Mouse (Mus musculus): ENCODE measurements around the gene Tssk6. TPM values are rescaled to one million over a fixed set of nuclear protein-coding genes. Genes with fewer than 3 reads are reported as not detected.
A peak's percentile ranks its signal among the peaks of the same experiment; 100 is the strongest.
"Not testable (repeated sequence)": the region's sequence is repeated elsewhere in the genome, so short reads cannot be mapped to it uniquely, and the experiment has no call there.

Gene Tssk6
- total RNA-seq, 2 experiments from 2014 or later, result not detected

- peak; percentile 5; the same call in 1 of the 2 replicates for ATAC-seq (replicated peaks; ENCODE audit: low FRiP score, low TSS enrichment, poor library complexity, severe bottlenecking)
Observed at GRCm38 (mm10) chr8:69911917-69912316, 9.9 kb downstream of the Tssk6 start.

- ATAC-seq (replicated peaks; ENCODE audit: low FRiP score, low TSS enrichment, poor library complexity, severe bottlenecking), result no peak
Observed at GRCm38 (mm10) chr8:69912478-69913074, 10.6 kb downstream of the Tssk6 start.

GRCm38 (mm10) chr8:69914526-69914925 is 12.5 kb downstream of the Tssk6 start:
- no peak for ATAC-seq (replicated peaks; ENCODE audit: low FRiP score, low TSS enrichment, poor library complexity, severe bottlenecking)

GRCm38 (mm10) chr8:69915748-69916147 is 13.8 kb downstream of the Tssk6 start:
- no peak for ATAC-seq (replicated peaks; ENCODE audit: low FRiP score, low TSS enrichment, poor library complexity, severe bottlenecking)

GRCm38 (mm10) chr8:69918506-69918905 is 16.5 kb downstream of the Tssk6 start:
- ATAC-seq (replicated peaks; ENCODE audit: low FRiP score, low TSS enrichment, poor library complexity, severe bottlenecking), result no peak

- peak; percentile 56 for ATAC-seq (replicated peaks; ENCODE audit: low FRiP score, low TSS enrichment, poor library complexity, severe bottlenecking)
Observed at GRCm38 (mm10) chr8:69919010-69919409, 17.0 kb downstream of the Tssk6 start.

- peak; percentile 48 for ATAC-seq (replicated peaks; ENCODE audit: low FRiP score, low TSS enrichment, poor library complexity, severe bottlenecking)
Observed at GRCm38 (mm10) chr8:69919876-69920662, 18.1 kb downstream of the Tssk6 start.

- ATAC-seq (replicated peaks; ENCODE audit: low FRiP score, low TSS enrichment, poor library complexity, severe bottlenecking), result no peak
Observed at GRCm38 (mm10) chr8:69921141-69921540, 19.2 kb downstream of the Tssk6 start.

- peak; percentile 43 for ATAC-seq (replicated peaks; ENCODE audit: low FRiP score, low TSS enrichment, poor library complexity, severe bottlenecking)
Observed at GRCm38 (mm10) chr8:69923986-69924385, 22.0 kb downstream of the Tssk6 start.

- no peak for ATAC-seq (replicated peaks; ENCODE audit: low FRiP score, low TSS enrichment, poor library complexity, severe bottlenecking)
Observed at GRCm38 (mm10) chr8:69926901-69927300, 24.9 kb downstream of the Tssk6 start.

- no peak for ATAC-seq (replicated peaks; ENCODE audit: low FRiP score, low TSS enrichment, poor library complexity, severe bottlenecking)
Observed at GRCm38 (mm10) chr8:69933811-69934210, 31.8 kb downstream of the Tssk6 start.

- no peak for ATAC-seq (replicated peaks; ENCODE audit: low FRiP score, low TSS enrichment, poor library complexity, severe bottlenecking)
Observed at GRCm38 (mm10) chr8:69934582-69934981, 32.6 kb downstream of the Tssk6 start.

GRCm38 (mm10) chr8:69935431-69935830 is 33.4 kb downstream of the Tssk6 start:
- ATAC-seq (replicated peaks; ENCODE audit: low FRiP score, low TSS enrichment, poor library complexity, severe bottlenecking), result no peak

- no peak for ATAC-seq (replicated peaks; ENCODE audit: low FRiP score, low TSS enrichment, poor library complexity, severe bottlenecking)
Observed at GRCm38 (mm10) chr8:69936050-69936794, 34.2 kb downstream of the Tssk6 start.

- ATAC-seq (replicated peaks; ENCODE audit: low FRiP score, low TSS enrichment, poor library complexity, severe bottlenecking), result no peak
Observed at GRCm38 (mm10) chr8:69937466-69937865, 35.5 kb downstream of the Tssk6 start.

- ATAC-seq (replicated peaks; ENCODE audit: low FRiP score, low TSS enrichment, poor library complexity, severe bottlenecking), result no peak
Observed at GRCm38 (mm10) chr8:69938245-69938982, 36.4 kb downstream of the Tssk6 start.

- no peak for ATAC-seq (replicated peaks; ENCODE audit: low FRiP score, low TSS enrichment, poor library complexity, severe bottlenecking)
Observed at GRCm38 (mm10) chr8:69939633-69940032, 37.6 kb downstream of the Tssk6 start.

- no peak for ATAC-seq (replicated peaks; ENCODE audit: low FRiP score, low TSS enrichment, poor library complexity, severe bottlenecking)
Observed at GRCm38 (mm10) chr8:69940386-69940785, 38.4 kb downstream of the Tssk6 start.

- not testable (repeated sequence) for ATAC-seq (replicated peaks; ENCODE audit: low FRiP score, low TSS enrichment, poor library complexity, severe bottlenecking)
Observed at GRCm38 (mm10) chr8:69942495-69942894, 40.5 kb downstream of the Tssk6 start.

GRCm38 (mm10) chr8:69950300-69950699 is 48.3 kb downstream of the Tssk6 start:
- no peak for ATAC-seq (replicated peaks; ENCODE audit: low FRiP score, low TSS enrichment, poor library complexity, severe bottlenecking)

Data from megakaryocyte-erythroid progenitor cell, adult 5-6 weeks (primary cell).